Mouse (Mus musculus) forebrain, postnatal 0 days (tissue): ENCODE data around the gene Gm21244. TPM values are rescaled to one million over a fixed set of nuclear protein-coding genes. Genes with fewer than 3 reads are reported as not detected.
"Not testable (repeated sequence)": the region's sequence is repeated elsewhere in the genome, so short reads cannot be mapped to it uniquely, and the experiment has no call there.

Source experiments
- ATAC-seq: fragments of 200-750 bp; cut with Nextera tagmentation; 2 replicates; pipeline ENCODE4 v1.8.0; 2017; ENCODE audit warnings: mild to moderate bottlenecking, moderate library complexity
- DNase-seq: peaks from one replicate; pipeline ENCODE4 v3.0.0-alpha.2; 2015
- H3K27ac ChIP-seq: fragments of 300-500 bp; sonication (generic); 2 replicates; pipeline ENCODE4 v1.5.1; 2014; ENCODE audit warnings: low read depth, mild to moderate bottlenecking, antibody characterized with exemption, low read length, moderate library complexity, mixed read lengths
- H3K27me3 ChIP-seq: fragments of 300-500 bp; sonication (generic); 2 replicates; pipeline ENCODE4 v1.6.1; 2014; ENCODE audit warnings: mild to moderate bottlenecking, low read length, mixed read lengths; ENCODE audit not compliant: insufficient read depth
- H3K36me3 ChIP-seq: fragments of 300-500 bp; sonication (generic); 2 replicates; pipeline ENCODE4 v1.6.1; 2014; ENCODE audit warnings: mild to moderate bottlenecking, moderate library complexity; ENCODE audit not compliant: insufficient read depth
- H3K4me1 ChIP-seq: fragments of 300-500 bp; sonication (generic); 2 replicates; pipeline ENCODE4 v1.6.1; 2014; ENCODE audit warnings: antibody characterized with exemption; ENCODE audit not compliant: insufficient read depth
- H3K4me2 ChIP-seq: fragments of 300-500 bp; sonication (generic); 2 replicates; pipeline ENCODE4 v1.6.1; 2014; ENCODE audit warnings: low read depth, mild to moderate bottlenecking, moderate library complexity
- H3K4me3 ChIP-seq: fragments of 300-500 bp; sonication (generic); 2 replicates; pipeline ENCODE4 v1.5.1; 2014; ENCODE audit warnings: low read depth, low read length, mixed read lengths
- H3K9ac ChIP-seq: fragments of 300-500 bp; sonication (generic); 2 replicates; pipeline ENCODE4 v1.6.1; 2014; ENCODE audit warnings: mild to moderate bottlenecking
- H3K9me3 ChIP-seq: fragments of 300-500 bp; sonication (generic); 2 replicates; pipeline ENCODE4 v1.6.1; 2016; ENCODE audit warnings: low read length
- WGBS: fragments of 180-500 bp; shearing (Covaris S2); extraction: QIAGEN DNeasy Blood & Tissue Kit; methylation state at CpG from one replicate; pipeline ENCODE4 v1.1.7; 2014; 5-methylcytosine and 5-hydroxymethylcytosine counted together
- polyA plus RNA-seq: library from polyadenylated mRNA; unstranded; fragments of >200 nt; fragmentation: Nextera tagmentation; extraction: Ambion mirVana; gene quantifications from 2 replicates; pipeline ENCODE4 v1.2.1, GENCODE M21; 2015
- total RNA-seq: library from RNA; depleted of rRNA; stranded (reverse); fragments of >200 nt; gene quantifications from 2 replicates; pipeline ENCODE4 v1.2.3, GENCODE M21; 2014; rRNA removed

The Gm21244 gene
- total RNA-seq (not detected in 2 replicates), polyA plus RNA-seq (not detected in 2 replicates)

GRCm38 (mm10) chrY:7169193-7169592, at the start of gene Gm21244:
TSS of gene Gm21244 (minus strand) at chrY:7169293.
- not testable (repeated sequence) for DNase-seq, ATAC-seq, H3K9me3 ChIP-seq, H3K27me3 ChIP-seq, H3K4me3 ChIP-seq, H3K4me1 ChIP-seq, H3K4me2 ChIP-seq, H3K9ac ChIP-seq, H3K27ac ChIP-seq, H3K36me3 ChIP-seq
- no CpG with 5 or more reads among the region's 3 CpGs for WGBS

Other genes with a start within 250 kb of the Gm21244 start
- gene Gm28998, start 84.5 kb upstream of the Gm21244 start, total RNA-seq = not detected in 2 replicates
- not detected in 2 replicates for gene Gm28998, start 84.5 kb upstream of the Gm21244 start, polyA plus RNA-seq
- not detected in 2 replicates for gene Gm21788, start 235.7 kb upstream of the Gm21244 start, total RNA-seq
- not detected in 2 replicates for gene Gm21788, start 235.7 kb upstream of the Gm21244 start, polyA plus RNA-seq